11 mouse cellular contexts compared by ENCODE assay signal in genomic region chr19:12489675-12490570, GRCm38 (mm10). TPM values are rescaled to one million over a fixed set of nuclear protein-coding genes. Genes with fewer than 3 reads are reported as not detected.
A peak's percentile ranks its signal among the peaks of the same experiment; 100 is the strongest.
DNase-seq lines count a peak whose midpoint lies in the region; ATAC-seq lines count a peak whose summit lies in the region.
"Had no signal": no experiment of that assay in that cellular context is flagged by ENCODE, and none has a peak within 500 bp of the region (broad histone marks: within the 10 kb centered on the region; RNA-seq: fewer than 3 reads in every experiment).

No protein-coding gene starts in this region.

- no peak overlapping the region for H3K4me3 ChIP-seq in heart, embryonic 10.5 days
- no peak overlapping the region for H3K4me3 ChIP-seq in embryonic facial prominence, embryonic 12.5 days
- H3K4me3 ChIP-seq in liver, embryonic 12.5 days: no peak overlapping the region
- H3K4me3 ChIP-seq in neural tube, embryonic 15.5 days (replicated peaks): no peak overlapping the region

- H3K9me3 ChIP-seq in heart, embryonic 10.5 days: no peaks in the 10 kb centered on the region
- H3K9me3 ChIP-seq in embryonic facial prominence, embryonic 12.5 days: no peaks in the 10 kb centered on the region
- no peaks in the 10 kb centered on the region for H3K9me3 ChIP-seq in liver, embryonic 12.5 days (replicated peaks)
- no peaks in the 10 kb centered on the region for H3K9me3 ChIP-seq in neural tube, embryonic 15.5 days (replicated peaks)

- no peak overlapping the region for H3K4me2 ChIP-seq in embryonic facial prominence, embryonic 12.5 days (replicated peaks)
- 0 out of 2 replicates have a peak overlapping the region, but pooled peaks have one; percentile 0 for H3K4me2 ChIP-seq in liver, embryonic 12.5 days
- no peak overlapping the region for H3K4me2 ChIP-seq in neural tube, embryonic 15.5 days

- intact Hi-C loops in heart, postnatal 14 days (cut with DNase I): no loop called here

- peaks cover 18% of the 10 kb centered on the region for H3K4me1 ChIP-seq in heart, embryonic 10.5 days
- H3K4me1 ChIP-seq in embryonic facial prominence, embryonic 12.5 days: peaks cover 10% of the 10 kb centered on the region
- H3K4me1 ChIP-seq in liver, embryonic 12.5 days: peaks cover 3% of the 10 kb centered on the region; the same call in 1 of the 2 replicates
- H3K4me1 ChIP-seq in neural tube, embryonic 15.5 days: peaks cover 54% of the 10 kb centered on the region

- H3K27me3 ChIP-seq in heart, embryonic 10.5 days (ENCODE audit: insufficient read depth, poor library complexity, severe bottlenecking): no peaks in the 10 kb centered on the region
- H3K27me3 ChIP-seq in embryonic facial prominence, embryonic 12.5 days: no peaks in the 10 kb centered on the region
- H3K27me3 ChIP-seq in liver, embryonic 12.5 days (replicated peaks): no peaks in the 10 kb centered on the region
- no peaks in the 10 kb centered on the region for H3K27me3 ChIP-seq in neural tube, embryonic 15.5 days (replicated peaks)
- H3K27me3 ChIP-seq: CH12.LX had no signal

- 80% methylated on average over 11 of the region's 11 CpGs for WGBS in heart, embryonic 10.5 days
- 74% methylated on average over 11 of the region's 11 CpGs for WGBS in embryonic facial prominence, embryonic 12.5 days
- 60% methylated on average over 11 of the region's 11 CpGs for WGBS in liver, embryonic 12.5 days (ENCODE audit: insufficient replicate concordance)
- 15% methylated on average over 11 of the region's 11 CpGs for WGBS in neural tube, embryonic 15.5 days

- ATAC-seq in embryonic facial prominence, embryonic 12.5 days (ENCODE audit: insufficient number of reproducible peaks, insufficient read depth, low FRiP score, low TSS enrichment): no peak
- no peak for ATAC-seq in liver, embryonic 12.5 days
- ATAC-seq in neural tube, embryonic 15.5 days (ENCODE audit: low FRiP score): peak; percentile 11; the same call in 1 of the 2 replicates

- peak; percentile 69 for DNase-seq in heart, embryonic 10.5 days (ENCODE audit: low spot score)
- no peak for DNase-seq in heart, postnatal 14 days
- DNase-seq in yolk sac, embryonic 10.5 days (ENCODE audit: low spot score): no peak
- no peak for DNase-seq in layer of hippocampus, adult 9-10 months (ENCODE audit: low spot score)
- no peak for DNase-seq in right cerebral cortex, postnatal 36 days (ENCODE audit: low spot score in 2 of 2)
- DNase-seq: heart, postnatal 36 days; thymus, postnatal 4 days had no signal

- H3K27ac ChIP-seq in heart, embryonic 10.5 days: no peak overlapping the region
- H3K27ac ChIP-seq in embryonic facial prominence, embryonic 12.5 days: peak overlapping the region; percentile 57
- H3K27ac ChIP-seq in liver, embryonic 12.5 days: peak overlapping the region; percentile 22; the same call in 1 of the 2 replicates
- H3K27ac ChIP-seq in neural tube, embryonic 15.5 days (replicated peaks): peak overlapping the region; percentile 60

- 0 out of 2 replicates have a peak, but pooled peaks cover 4% of the 10 kb centered on the region for H3K36me3 ChIP-seq in heart, embryonic 10.5 days
- H3K36me3 ChIP-seq in embryonic facial prominence, embryonic 12.5 days: peaks cover 14% of the 10 kb centered on the region
- H3K36me3 ChIP-seq in liver, embryonic 12.5 days: peaks cover 11% of the 10 kb centered on the region; the same call in 1 of the 2 replicates
- H3K36me3 ChIP-seq in neural tube, embryonic 15.5 days: peaks cover 33% of the 10 kb centered on the region

- H3K9ac ChIP-seq in embryonic facial prominence, embryonic 12.5 days: no peak overlapping the region
- H3K9ac ChIP-seq in liver, embryonic 12.5 days: no peak overlapping the region
- H3K9ac ChIP-seq in neural tube, embryonic 15.5 days (replicated peaks): no peak overlapping the region

RNA-seq across cellular contexts. Expression of gene Dtx4, which starts 11.3 kb away (rescaled TPM):
- 0.91 and 2.9 TPM in 2 replicates for polyA plus RNA-seq in heart, embryonic 10.5 days (2016; fragmentation: Nextera tagmentation; extraction: Ambion mirVana)
- total RNA-seq in heart, postnatal 14 days (2021): 1 to 10 TPM; 7.6 to 9.7 TPM
- polyA plus RNA-seq in embryonic facial prominence, embryonic 12.5 days (2016; fragmentation: Nextera tagmentation; extraction: Ambion mirVana): 10.9 and 13.2 TPM in 2 replicates
- 2.7 and 2.9 TPM in 2 replicates for polyA plus RNA-seq in liver, embryonic 12.5 days (2016; fragmentation: Nextera tagmentation; extraction: Ambion mirVana)
- polyA plus RNA-seq in neural tube, embryonic 15.5 days (2015; fragmentation: Nextera tagmentation; extraction: Ambion mirVana): 34.1 and 34.5 TPM in 2 replicates

RNA-seq across cellular contexts. Expression of gene Mpeg1, which starts 29.3 kb away (rescaled TPM):
- 0.05 TPM in 1 of 2 replicates, not detected in the other for polyA plus RNA-seq in heart, embryonic 10.5 days (2016; fragmentation: Nextera tagmentation; extraction: Ambion mirVana)
- total RNA-seq in heart, postnatal 14 days (2021): 1 to 10 TPM; 6.6 to 7.1 TPM
- 0.41 and 0.49 TPM in 2 replicates for polyA plus RNA-seq in embryonic facial prominence, embryonic 12.5 days (2016; fragmentation: Nextera tagmentation; extraction: Ambion mirVana)
- 0.63 and 0.76 TPM in 2 replicates for polyA plus RNA-seq in liver, embryonic 12.5 days (2016; fragmentation: Nextera tagmentation; extraction: Ambion mirVana)
- polyA plus RNA-seq in neural tube, embryonic 15.5 days (2015; fragmentation: Nextera tagmentation; extraction: Ambion mirVana): 0.61 and 0.88 TPM in 2 replicates

RNA-seq across cellular contexts. Expression of gene Fam111a, which starts 55.6 kb away (rescaled TPM):
- polyA plus RNA-seq in heart, embryonic 10.5 days (2016; fragmentation: Nextera tagmentation; extraction: Ambion mirVana): 20.4 and 21.3 TPM in 2 replicates
- 1 to 10 TPM; 5.8 to 7.3 TPM for total RNA-seq in heart, postnatal 14 days (2021)
- 21.6 and 23.4 TPM in 2 replicates for polyA plus RNA-seq in embryonic facial prominence, embryonic 12.5 days (2016; fragmentation: Nextera tagmentation; extraction: Ambion mirVana)
- 34.1 and 35.4 TPM in 2 replicates for polyA plus RNA-seq in liver, embryonic 12.5 days (2016; fragmentation: Nextera tagmentation; extraction: Ambion mirVana)
- polyA plus RNA-seq in neural tube, embryonic 15.5 days (2015; fragmentation: Nextera tagmentation; extraction: Ambion mirVana): 6.2 and 11.7 TPM in 2 replicates
